Mouse (Mus musculus): ENCODE results near the gene Upk3b.

DNA sequence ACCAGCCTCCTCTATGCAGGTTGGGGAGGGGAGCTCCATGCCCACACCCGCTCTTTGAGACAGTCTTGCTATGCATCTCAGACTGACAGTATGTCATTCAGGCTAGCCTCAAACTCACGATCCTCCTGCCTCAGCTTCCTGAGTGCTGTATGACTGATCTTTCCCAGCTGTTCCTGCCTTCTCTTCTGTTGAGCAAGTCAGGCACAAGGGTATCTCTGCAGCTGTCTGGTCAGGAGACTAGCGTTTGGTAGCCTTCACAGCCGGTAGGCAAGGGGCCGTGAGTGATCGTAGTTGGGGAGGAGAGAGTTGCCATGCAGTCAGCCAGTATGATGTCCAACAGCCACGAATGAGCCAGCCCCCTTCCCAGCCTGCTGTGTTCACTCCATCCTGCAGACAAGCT, 56.8 kb downstream of the Upk3b start:
- no peak for TF ChIP-seq POLR2A (IDR thresholded peaks at IDR 0.05; ENCODE audit: low read depth, low read length)
- no peak for TF ChIP-seq CTCF (IDR thresholded peaks at IDR 0.05; ENCODE audit: extremely low read depth, insufficient read length, insufficient replicate concordance, low read depth, low read length)
